Mouse (Mus musculus): ENCODE measurements around the gene Hnrnpr.

Hnrnpr gene

DNA sequence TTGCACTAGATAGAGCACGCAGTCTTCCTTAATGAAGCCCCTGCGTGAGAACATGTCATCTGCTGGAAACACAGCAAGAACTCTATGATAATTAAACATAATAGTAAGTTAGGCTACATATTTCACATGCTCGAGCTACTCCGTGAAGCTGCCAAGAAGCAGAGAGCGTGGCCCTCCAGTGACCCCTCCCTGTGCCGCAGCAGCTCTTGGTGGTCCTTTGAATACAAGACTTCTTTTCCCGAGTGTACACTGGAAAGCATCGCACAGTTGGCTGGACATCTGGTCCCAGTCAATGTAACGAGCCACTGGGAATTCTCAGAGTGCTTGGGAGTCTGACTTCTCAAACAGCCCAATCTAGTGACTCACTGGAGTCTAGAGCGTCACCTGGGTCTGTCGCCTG lies 97.1 kb downstream of the Hnrnpr start:
- DNase-seq (ENCODE audit: low spot score): no peak
